Mouse (Mus musculus): ENCODE measurements at regions not wholly inside any gene's neighbourhood (a gene's known extent, or its start where the extent isn't known, plus 50 kb on each side); places are given as distances from the start of the nearest gene placed in this dataset.
A peak's percentile ranks its signal among the peaks of the same experiment; 100 is the strongest.

GRCm38 (mm10) chr9:61755311-61755710, 159.0 kb downstream of the Rplp1 start:
- Histone ChIP-seq H3K4me2 (replicated peaks) (no peak overlapping the region), H3K9ac (no peak overlapping the region), H3K36me3 (no peaks in the 10 kb centered on the region), H3K4me3 (no peak overlapping the region), H3K9me3 (no peaks in the 10 kb centered on the region), H3K4me1 (peaks cover 35% of the 10 kb centered on the region), H3K27ac (no peak overlapping the region), H3K27me3 (replicated peaks) (no peaks in the 10 kb centered on the region)
- no peak for ATAC-seq (ENCODE audit: low FRiP score, low read depth)
- WGBS, result 73% methylated on average over 3 of the region's 3 CpGs

DNA sequence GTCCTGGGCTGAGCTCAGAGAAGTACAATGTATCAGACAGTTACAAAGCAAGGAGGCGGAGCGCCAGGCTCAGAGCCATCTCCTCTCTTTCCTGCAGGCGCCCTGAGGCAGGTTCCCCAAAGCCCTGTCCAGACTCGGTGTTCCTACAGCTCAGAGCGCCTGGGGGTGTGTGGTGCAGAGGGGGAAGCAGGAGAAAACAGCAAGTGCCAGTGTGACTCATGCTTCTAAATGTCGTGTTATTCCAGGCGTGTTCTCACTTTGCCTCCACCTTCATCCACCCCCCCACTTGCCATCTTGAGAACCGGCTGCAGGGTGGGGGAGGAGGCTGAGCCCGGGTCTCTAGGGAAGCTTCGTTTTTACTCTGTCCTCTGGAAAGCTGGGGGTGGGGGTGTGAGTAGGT, 160.5 kb downstream of the Rplp1 start:
- Histone ChIP-seq H3K4me1 (peaks cover 35% of the 10 kb centered on the region), H3K9ac (no peak overlapping the region), H3K9me3 (no peaks in the 10 kb centered on the region), H3K4me2 (replicated peaks) (peak overlapping the region; percentile 9; the same call in 1 of the 2 replicates), H3K4me3 (no peak overlapping the region), H3K27me3 (replicated peaks) (no peaks in the 10 kb centered on the region), H3K27ac (no peak overlapping the region), H3K36me3 (no peaks in the 10 kb centered on the region)
- no peak for ATAC-seq (ENCODE audit: low FRiP score, low read depth)
- 39% methylated on average over 10 of the region's 10 CpGs for WGBS

- Histone ChIP-seq H3K9me3 (no peaks in the 10 kb centered on the region), H3K4me3 (no peak overlapping the region), H3K4me1 (peaks cover 15% of the 10 kb centered on the region), H3K9ac (no peak overlapping the region), H3K4me2 (replicated peaks) (no peak overlapping the region), H3K36me3 (no peaks in the 10 kb centered on the region), H3K27me3 (replicated peaks) (no peaks in the 10 kb centered on the region), H3K27ac (no peak overlapping the region)
- WGBS, result 89% methylated on average over 4 of the region's 4 CpGs
- no peak for ATAC-seq (ENCODE audit: low FRiP score, low read depth)
Measured at GRCm38 (mm10) chr9:61749201-61749600, 165.1 kb downstream of the Rplp1 start.

GRCm38 (mm10) chr9:61748416-61748815, 165.9 kb downstream of the Rplp1 start:
- no peaks in the 10 kb centered on the region for H3K9me3 ChIP-seq
- H3K4me1 ChIP-seq, result peaks cover 8% of the 10 kb centered on the region
- no peak overlapping the region for H3K4me3 ChIP-seq
- no peak for ATAC-seq (ENCODE audit: low FRiP score, low read depth)
- H3K4me2 ChIP-seq (replicated peaks), result no peak overlapping the region
- no peaks in the 10 kb centered on the region for H3K36me3 ChIP-seq
- H3K27me3 ChIP-seq (replicated peaks), result no peaks in the 10 kb centered on the region
- no peak overlapping the region for H3K27ac ChIP-seq
- H3K9ac ChIP-seq, result no peak overlapping the region

GRCm38 (mm10) chr9:61746401-61746800, 167.9 kb downstream of the Rplp1 start:
- Histone ChIP-seq H3K4me2 (replicated peaks) (no peak overlapping the region), H3K27ac (no peak overlapping the region), H3K4me3 (no peak overlapping the region), H3K36me3 (no peaks in the 10 kb centered on the region), H3K4me1 (peaks cover 8% of the 10 kb centered on the region; the same call in 1 of the 2 replicates), H3K9ac (no peak overlapping the region), H3K9me3 (no peaks in the 10 kb centered on the region), H3K27me3 (replicated peaks) (no peaks in the 10 kb centered on the region)
- 69% methylated on average over 6 of the region's 6 CpGs for WGBS
- no peak for ATAC-seq (ENCODE audit: low FRiP score, low read depth)

DNA sequence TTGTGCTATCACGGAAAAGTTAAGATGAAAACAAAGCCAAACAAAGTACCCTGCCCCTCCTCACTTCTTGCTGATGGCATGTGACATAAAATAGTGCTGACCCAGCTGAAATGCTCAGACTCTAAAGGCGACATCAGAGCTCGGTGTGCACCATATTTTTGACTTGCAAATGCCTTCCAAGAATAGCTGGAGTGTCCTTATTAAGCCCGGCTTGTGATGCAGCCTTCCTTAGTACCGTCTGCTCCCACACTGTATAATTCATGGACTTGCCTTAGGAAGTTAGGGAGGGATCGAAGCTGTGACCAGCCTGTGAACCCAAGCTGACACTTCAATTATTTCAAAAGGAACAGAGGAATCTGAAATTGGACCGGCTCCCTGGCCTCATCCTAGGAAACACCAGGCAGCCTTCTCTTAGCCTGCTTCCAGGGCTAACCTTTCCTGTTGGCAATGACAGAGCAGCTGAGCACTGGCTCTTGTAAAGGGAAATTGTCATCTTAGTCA, 169.0 kb downstream of the Rplp1 start:
- H3K9me3 ChIP-seq, result no peaks in the 10 kb centered on the region
- no peak overlapping the region for H3K4me2 ChIP-seq (replicated peaks)
- WGBS, result 25% methylated on average over 7 of the region's 7 CpGs
- H3K36me3 ChIP-seq, result no peaks in the 10 kb centered on the region
- no peaks in the 10 kb centered on the region for H3K27me3 ChIP-seq (replicated peaks)
- no peak overlapping the region for H3K4me3 ChIP-seq
- no peak overlapping the region for H3K9ac ChIP-seq
- H3K27ac ChIP-seq, result no peak overlapping the region
- peaks cover 8% of the 10 kb centered on the region; the same call in 1 of the 2 replicates for H3K4me1 ChIP-seq
- ATAC-seq (ENCODE audit: low FRiP score, low read depth), result no peak

GRCm38 (mm10) chr9:61733540-61733939, 180.8 kb downstream of the Rplp1 start:
- Histone ChIP-seq H3K9me3 (no peaks in the 10 kb centered on the region; the same call in 1 of the 2 replicates), H3K36me3 (no peaks in the 10 kb centered on the region), H3K4me1 (no peaks in the 10 kb centered on the region), H3K4me3 (no peak overlapping the region), H3K27me3 (replicated peaks) (no peaks in the 10 kb centered on the region), H3K9ac (no peak overlapping the region), H3K27ac (no peak overlapping the region), H3K4me2 (replicated peaks) (no peak overlapping the region)
- no peak for ATAC-seq (ENCODE audit: low FRiP score, low read depth)
- WGBS, result 61% methylated on average over 2 of the region's 2 CpGs

GRCm38 (mm10) chr9:61732747-61733146, 181.6 kb downstream of the Rplp1 start:
- H3K4me3 ChIP-seq, result no peak overlapping the region
- H3K4me2 ChIP-seq (replicated peaks), result no peak overlapping the region
- H3K36me3 ChIP-seq, result no peaks in the 10 kb centered on the region
- H3K9me3 ChIP-seq, result no peaks in the 10 kb centered on the region; the same call in 1 of the 2 replicates
- no peak overlapping the region for H3K9ac ChIP-seq
- H3K27me3 ChIP-seq (replicated peaks), result no peaks in the 10 kb centered on the region
- H3K4me1 ChIP-seq, result no peaks in the 10 kb centered on the region
- ATAC-seq (ENCODE audit: low FRiP score, low read depth), result no peak
- 75% methylated on average over 4 of the region's 4 CpGs for WGBS
- no peak overlapping the region for H3K27ac ChIP-seq

GRCm38 (mm10) chr9:61728115-61728514, 186.2 kb downstream of the Rplp1 start:
- Histone ChIP-seq H3K27ac (no peak overlapping the region), H3K4me1 (no peaks in the 10 kb centered on the region), H3K4me3 (no peak overlapping the region), H3K36me3 (no peaks in the 10 kb centered on the region), H3K4me2 (replicated peaks) (no peak overlapping the region), H3K9me3 (no peaks in the 10 kb centered on the region), H3K9ac (no peak overlapping the region), H3K27me3 (replicated peaks) (no peaks in the 10 kb centered on the region)
- WGBS, result 84% methylated on average over 4 of the region's 4 CpGs
- no peak for ATAC-seq (ENCODE audit: low FRiP score, low read depth)

DNA sequence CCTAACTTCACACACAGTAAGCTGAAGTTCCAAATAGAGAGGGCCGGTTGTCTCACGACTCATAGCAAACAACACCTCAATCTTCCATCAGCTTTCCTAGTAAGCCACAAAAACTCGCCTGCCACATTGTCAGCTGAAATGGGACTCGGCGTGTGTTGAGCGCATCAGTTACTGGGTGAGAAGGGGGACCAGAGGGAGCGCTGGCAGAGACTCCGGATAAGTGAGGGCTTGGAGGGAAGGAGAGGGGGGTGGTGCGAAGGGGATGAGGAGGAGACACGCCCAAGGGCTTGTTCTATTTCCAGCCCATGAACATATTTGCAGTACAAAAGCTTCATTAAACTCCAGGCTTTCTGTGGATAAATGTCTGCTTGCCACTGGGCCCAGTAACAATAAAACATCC, 186.7 kb downstream of the Rplp1 start:
- no peak for ATAC-seq (ENCODE audit: low FRiP score, low read depth)
- Histone ChIP-seq H3K27ac (no peak overlapping the region), H3K9ac (no peak overlapping the region), H3K4me3 (no peak overlapping the region), H3K9me3 (no peaks in the 10 kb centered on the region), H3K4me2 (replicated peaks) (no peak overlapping the region), H3K27me3 (replicated peaks) (no peaks in the 10 kb centered on the region), H3K36me3 (no peaks in the 10 kb centered on the region), H3K4me1 (no peaks in the 10 kb centered on the region)
- WGBS, result 72% methylated on average over 10 of the region's 10 CpGs

DNA sequence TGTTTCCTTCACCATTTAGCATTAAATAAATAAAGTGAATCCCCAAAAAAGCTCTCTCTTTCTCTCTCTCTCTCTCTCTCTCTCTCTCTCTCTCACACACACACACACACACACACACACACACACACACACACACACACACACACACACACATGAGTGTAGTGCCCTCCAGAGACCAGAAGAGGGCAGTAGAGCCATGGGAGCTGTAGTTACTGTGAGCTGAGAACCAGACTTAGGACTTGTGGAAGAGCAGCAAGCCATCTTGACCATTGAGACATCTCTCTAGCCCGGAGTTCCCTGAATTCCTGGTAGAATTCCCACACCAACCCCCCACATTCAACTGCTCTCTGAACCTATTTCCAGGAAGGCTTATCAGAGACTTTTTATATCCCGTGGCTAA, 190.3 kb downstream of the Rplp1 start:
- H3K9me3 ChIP-seq, result peaks cover 4% of the 10 kb centered on the region; the same call in 1 of the 2 replicates
- no peak for ATAC-seq (ENCODE audit: low FRiP score, low read depth)
- no peak overlapping the region for H3K4me3 ChIP-seq
- no peak overlapping the region for H3K4me2 ChIP-seq (replicated peaks)
- H3K9ac ChIP-seq, result no peak overlapping the region
- no peak overlapping the region for H3K27ac ChIP-seq
- H3K4me1 ChIP-seq, result peaks cover 16% of the 10 kb centered on the region
- H3K36me3 ChIP-seq, result no peaks in the 10 kb centered on the region
- 96% methylated on average over 2 of the region's 2 CpGs for WGBS
- 0 out of 2 replicates have a peak, but pooled peaks cover 7% of the 10 kb centered on the region for H3K27me3 ChIP-seq (replicated peaks)

GRCm38 (mm10) chr9:61723021-61723581, 191.2 kb downstream of the Rplp1 start:
- Histone ChIP-seq H3K9me3 (peaks cover 4% of the 10 kb centered on the region; the same call in 1 of the 2 replicates), H3K4me2 (replicated peaks) (no peak overlapping the region), H3K27me3 (replicated peaks) (0 out of 2 replicates have a peak, but pooled peaks cover 7% of the 10 kb centered on the region), H3K27ac (no peak overlapping the region), H3K4me3 (no peak overlapping the region), H3K36me3 (no peaks in the 10 kb centered on the region), H3K4me1 (peaks cover 16% of the 10 kb centered on the region), H3K9ac (no peak overlapping the region)
- no peak for ATAC-seq (ENCODE audit: low FRiP score, low read depth)
- WGBS, result 87% methylated on average over 8 of the region's 8 CpGs

- Histone ChIP-seq H3K9ac (no peak overlapping the region), H3K4me2 (replicated peaks) (no peak overlapping the region), H3K27me3 (replicated peaks) (0 out of 2 replicates have a peak, but pooled peaks cover 13% of the 10 kb centered on the region), H3K4me3 (no peak overlapping the region), H3K9me3 (peaks cover 4% of the 10 kb centered on the region; the same call in 1 of the 2 replicates), H3K27ac (no peak overlapping the region), H3K36me3 (no peaks in the 10 kb centered on the region), H3K4me1 (peaks cover 16% of the 10 kb centered on the region)
- 88% methylated on average over 5 of the region's 5 CpGs for WGBS
- no peak for ATAC-seq (ENCODE audit: low FRiP score, low read depth)
Measured at GRCm38 (mm10) chr9:61721851-61722250, 192.5 kb downstream of the Rplp1 start.
